Mouse (Mus musculus) leukemia stem cell, adult 10-12 weeks (primary cell): ENCODE results near the gene Barx2. TPM values are rescaled to one million over a fixed set of nuclear protein-coding genes. Genes with fewer than 3 reads are reported as not detected.

Experiments used
- polyA plus RNA-seq: library from polyadenylated mRNA; stranded (reverse); fragments of >175 nt; gene quantifications from 2 replicates; pipeline ENCODE4 v1.2.3, GENCODE M21; 2012; ENCODE audit warnings: low replicate concordance

Gene Barx2
- not detected in 2 replicates for polyA plus RNA-seq

DNA sequence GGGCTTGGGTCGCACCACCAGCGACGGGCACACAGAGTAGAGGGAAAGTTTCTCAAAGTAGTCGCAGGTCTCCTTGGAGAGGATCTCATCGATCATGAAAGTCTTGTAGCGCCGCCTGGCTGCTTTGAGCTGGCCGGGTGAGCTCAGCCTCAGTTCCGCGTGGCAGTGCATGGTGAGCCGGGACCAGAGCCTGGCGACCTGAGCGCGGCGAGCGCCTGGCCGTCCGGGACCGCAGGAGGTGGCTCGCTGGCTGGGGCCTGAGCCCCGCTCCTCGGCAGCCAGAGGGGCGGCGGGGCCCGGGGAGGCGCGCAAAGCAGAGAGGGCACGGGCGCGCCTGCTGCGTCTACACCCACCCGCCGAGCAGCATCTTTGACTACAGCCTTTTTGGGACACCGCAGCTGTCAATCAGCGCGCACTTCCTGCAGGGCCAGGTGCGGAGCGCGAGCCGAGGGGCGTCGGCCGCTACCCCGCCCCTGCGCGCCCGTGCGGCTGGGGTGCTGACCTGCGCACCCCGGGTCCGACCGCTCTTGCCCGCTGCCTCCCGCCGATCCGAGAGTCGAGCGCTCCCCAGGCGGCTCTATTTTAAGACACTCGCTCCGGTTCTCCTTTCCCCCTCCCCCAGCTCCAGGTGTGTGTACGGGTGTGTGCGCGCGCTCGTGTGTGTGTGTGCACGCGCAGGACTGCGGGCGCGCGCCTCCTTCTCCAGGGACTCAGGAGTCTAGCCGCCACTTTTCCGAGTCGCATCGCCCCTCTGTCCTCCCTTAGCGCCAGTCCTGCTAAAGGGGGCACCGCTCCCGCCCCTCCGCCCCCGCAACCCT is at the start of gene Barx2:
Barx2 (minus strand) TSS at position 542 of the 818 bp plus-strand sequence.

Other genes starting within 250 kb of the Barx2 start
- 0.20 and 0.29 TPM in 2 replicates for gene Arhgap32, start 202.7 kb upstream of the Barx2 start, polyA plus RNA-seq